Mouse (Mus musculus): ENCODE data around the gene Dbndd2.

Dbndd2 gene

GRCm38 (mm10) chr2:164454846-164455245 is 31.1 kb upstream of the Dbndd2 start:
- DNase-seq: peak; percentile 96

- no peak for DNase-seq
Observed at GRCm38 (mm10) chr2:164455421-164456190, 30.3 kb upstream of the Dbndd2 start.

DNA sequence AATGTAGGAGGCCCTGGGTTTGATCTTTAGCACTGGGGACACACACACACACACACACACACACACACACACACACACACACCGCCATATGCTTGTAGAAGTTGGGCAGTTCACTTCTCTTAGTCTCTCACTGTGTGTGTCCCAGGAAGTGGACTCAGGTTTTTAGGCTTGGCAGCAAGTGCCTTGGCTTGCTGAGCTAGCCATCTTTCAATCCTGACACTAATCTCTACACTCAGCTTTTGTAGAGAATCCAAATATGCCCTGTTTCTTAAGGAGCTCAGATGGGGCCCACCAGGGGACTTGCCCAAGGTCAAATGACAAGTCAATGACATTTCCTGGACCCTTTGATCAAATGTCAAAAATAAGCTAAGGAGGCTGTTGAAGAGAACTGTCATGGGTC is 29.5 kb upstream of the Dbndd2 start:
- no peak for DNase-seq

DNA sequence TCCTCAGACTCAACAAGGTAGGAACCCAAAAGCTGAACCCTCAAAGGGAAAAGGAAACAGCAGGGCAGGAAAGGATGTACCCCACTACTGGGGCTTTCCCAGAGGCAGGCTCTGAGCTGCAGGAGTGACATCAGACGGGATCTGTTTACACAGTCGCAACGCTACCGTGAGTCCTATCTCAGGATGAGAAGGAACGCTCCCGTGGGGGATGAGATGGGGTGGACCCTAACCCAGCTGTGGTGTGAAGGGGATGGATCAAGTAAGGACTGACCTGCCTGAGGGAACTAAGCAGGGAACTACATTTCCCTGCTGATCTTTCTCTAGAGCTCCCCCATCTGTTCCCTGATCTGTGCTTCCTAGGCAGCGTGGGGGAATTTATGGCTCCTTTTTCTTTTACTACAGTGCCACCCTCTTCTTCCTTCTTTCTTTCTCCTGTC is 29.0 kb upstream of the Dbndd2 start, which contains the start of gene Sys1:
TSS of gene Sys1 (plus strand) at position 101 of the 437 bp plus-strand sequence.
- no peak for DNase-seq

GRCm38 (mm10) chr2:164457942-164458341 is 28.0 kb upstream of the Dbndd2 start:
- DNase-seq: peak; percentile 87

- DNase-seq: peak; percentile 65
Observed at GRCm38 (mm10) chr2:164458535-164458934, 27.4 kb upstream of the Dbndd2 start.

DNA sequence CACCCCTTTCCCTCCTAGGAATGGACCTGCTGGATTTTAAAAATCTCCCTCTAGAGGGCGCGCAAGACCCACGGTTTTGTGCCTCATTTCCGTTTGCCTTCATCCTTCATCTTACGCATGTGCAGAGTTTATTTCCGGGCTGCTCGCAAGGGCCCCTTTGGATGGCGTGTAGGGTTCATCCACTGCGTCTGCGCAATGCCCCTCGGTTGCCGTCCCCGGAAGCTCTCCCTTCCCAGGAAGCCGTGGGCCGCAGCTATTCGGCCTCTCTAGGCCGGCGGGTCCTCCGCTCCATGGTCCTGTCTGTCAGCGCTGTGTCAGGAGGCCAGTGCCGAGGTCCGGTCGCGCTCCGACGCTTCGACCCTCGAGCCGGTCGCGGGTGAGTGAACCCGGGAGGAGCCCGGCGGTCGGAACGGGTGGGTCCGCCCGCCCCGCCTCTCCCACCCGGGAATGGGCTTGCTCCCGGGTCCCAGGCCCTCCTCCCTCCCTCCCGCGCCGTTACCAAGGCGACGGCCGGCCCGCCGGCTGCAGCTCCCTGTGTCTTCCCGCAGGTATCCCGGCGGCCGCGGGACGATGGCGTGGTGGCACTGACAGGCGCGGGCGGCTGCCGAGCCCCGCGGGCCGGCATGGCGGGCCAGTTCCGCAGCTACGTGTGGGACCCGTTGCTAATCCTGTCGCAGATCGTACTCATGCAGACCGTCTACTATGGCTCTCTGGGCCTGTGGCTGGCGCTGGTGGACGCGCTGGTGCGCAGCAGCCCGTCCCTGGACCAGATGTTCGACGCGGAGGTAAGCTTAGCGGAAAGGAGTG is 25.0 kb upstream of the Dbndd2 start, which contains the start of gene Gm20458:
TSS of gene Gm20458 (plus strand) at position 223 of the 807 bp plus-strand sequence.
- peak; percentile 98 for DNase-seq

DNA sequence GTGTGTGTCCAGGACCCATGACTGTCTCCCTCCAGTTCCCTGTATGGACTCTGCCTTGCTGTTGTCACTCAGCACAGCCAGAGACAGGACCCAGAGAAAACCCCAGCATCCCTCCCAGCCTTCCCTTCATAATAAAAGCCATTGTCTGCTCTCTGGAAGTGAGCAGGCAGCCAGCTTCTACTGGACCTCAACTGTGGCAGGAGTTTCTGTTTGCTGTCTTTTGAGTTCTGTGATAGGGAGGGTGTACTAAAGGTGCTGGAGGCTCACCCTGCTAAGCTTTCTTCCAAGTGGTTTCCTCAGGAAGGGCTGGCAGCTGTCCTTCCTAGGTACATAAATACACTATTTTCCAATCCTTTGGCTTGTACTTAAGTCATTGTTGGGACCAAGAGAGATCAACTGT is 20.7 kb upstream of the Dbndd2 start:
- DNase-seq: no peak

DNA sequence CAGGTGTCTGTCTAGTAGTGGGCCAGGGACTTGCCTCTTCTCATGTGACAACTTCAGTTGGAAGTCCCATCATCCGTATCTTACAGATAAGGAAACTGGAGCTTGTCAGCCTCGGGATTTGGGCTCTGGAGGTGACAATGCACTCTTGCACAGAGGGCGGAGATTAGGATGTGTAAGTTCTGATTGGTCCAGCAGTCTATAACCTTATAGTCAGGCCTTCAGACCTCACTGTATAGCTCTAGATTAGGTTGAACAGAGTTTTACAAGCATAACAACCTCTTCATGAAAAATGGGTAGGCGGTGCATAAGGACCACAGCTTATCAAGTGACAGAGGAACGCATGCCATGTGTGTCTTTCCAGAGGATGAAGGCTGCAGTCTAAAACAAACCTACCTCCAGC is 19.1 kb upstream of the Dbndd2 start:
- no peak for DNase-seq

- DNase-seq: no peak
Observed at GRCm38 (mm10) chr2:164470254-164470653, 15.7 kb upstream of the Dbndd2 start.

DNA sequence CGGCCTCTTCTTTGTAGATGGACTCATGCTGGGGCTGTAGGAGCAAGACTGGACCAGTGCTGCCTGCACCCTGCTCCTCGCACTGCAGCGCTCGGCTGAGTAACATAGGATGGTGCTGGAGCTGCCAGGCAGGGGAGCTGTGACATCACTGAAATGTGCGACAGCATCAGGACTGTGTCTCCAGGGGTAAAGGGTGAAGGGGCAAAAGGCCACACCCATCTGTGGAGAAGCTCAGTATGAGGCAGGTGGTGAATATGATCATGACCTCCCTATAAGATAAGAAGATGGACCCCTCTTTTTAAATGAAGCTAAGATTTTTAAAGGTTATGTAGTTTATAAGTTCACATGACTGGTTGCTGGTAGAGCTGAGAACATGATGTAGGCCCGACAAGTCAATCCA is 12.3 kb upstream of the Dbndd2 start, which contains the start of gene Trp53tg5:
TSS of gene Trp53tg5 (minus strand) at position 101 of the 400 bp plus-strand sequence.
- DNase-seq: no peak

DNA sequence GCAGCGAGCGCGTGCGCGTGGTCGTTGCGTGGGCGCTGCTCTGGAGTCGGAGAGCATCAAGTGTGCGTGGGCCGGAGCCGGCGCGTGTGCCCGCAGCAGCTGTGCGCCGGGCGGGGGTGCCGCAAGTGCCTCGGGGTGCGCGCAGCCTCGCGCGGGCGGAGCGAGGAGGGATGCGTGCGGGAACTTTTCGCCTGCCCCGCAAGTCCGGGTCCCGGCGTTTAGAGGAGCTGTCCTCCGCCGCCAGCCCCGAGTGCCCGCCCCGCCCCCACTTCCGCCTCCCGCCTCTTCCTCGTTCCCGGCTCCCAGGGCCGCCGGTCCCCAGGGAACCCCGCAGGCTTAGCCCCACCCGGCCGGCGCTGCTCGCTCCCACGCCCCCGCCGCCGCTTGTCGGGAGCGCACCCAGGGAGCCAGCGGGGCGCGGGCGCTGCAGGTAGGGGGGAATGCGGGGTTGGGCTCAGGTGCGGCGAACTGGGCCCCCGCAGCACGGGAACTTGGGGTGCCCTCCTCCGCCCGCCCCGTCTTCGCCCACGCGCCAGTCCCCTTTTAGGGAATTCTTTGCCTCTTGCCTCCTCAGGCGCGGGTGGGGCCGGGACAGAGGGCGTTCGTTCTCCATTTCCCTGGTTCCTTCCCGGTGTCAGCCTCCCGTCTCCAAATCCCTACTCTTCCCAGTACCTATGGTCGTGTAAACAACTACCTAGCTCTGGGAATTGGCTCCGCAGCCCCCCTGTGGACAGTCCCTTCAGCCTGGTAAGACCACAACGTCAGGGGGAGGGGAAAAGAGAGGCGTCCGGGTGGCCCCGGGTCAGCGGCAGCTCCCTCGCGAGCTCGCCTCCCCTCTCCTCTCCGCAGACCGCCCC is 580 bp downstream of the Dbndd2 start:
- DNase-seq: peak; percentile 41

DNA sequence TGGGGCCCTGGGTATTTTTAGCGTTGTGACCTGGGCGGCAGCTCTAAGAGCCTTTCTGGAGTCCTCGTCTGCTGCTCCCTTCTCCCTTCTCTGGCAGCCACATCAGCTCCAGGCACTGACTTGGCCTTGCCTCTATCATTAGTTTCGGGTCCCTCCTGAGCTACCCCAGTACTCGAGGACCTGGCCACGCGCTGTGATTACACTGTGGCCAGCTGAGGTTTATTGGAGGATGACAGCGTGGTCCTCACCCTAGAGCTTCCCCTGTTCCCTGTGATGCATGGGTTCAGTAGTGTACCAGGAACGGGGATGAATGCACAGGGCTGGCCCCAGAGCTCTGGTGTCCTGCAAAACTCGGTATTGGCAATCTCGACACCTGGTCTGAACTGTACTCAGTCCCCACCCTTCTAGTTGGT is 1.2 kb downstream of the Dbndd2 start:
- no peak for DNase-seq

DNA sequence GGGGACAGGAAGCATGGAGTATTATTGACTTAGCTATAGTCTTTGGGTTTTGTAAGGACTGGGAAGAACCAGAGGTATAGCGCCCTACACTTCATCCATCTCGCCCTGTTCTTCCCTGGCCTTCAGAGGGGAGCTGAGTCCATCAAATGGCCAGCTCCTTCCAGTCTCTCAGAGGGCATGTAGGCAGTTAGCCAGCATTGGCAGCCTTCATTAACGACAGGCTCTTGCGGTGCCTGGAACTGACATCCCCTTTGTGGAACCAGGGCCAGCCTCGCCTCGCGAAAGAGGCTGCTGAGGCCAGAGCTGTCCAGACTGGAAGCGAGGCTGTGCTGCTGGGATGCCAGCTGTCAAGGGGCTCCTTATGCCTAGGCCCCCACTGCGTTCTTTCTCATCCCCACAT is 1.9 kb downstream of the Dbndd2 start:
- no peak for DNase-seq

GRCm38 (mm10) chr2:164494126-164494525 is 8.2 kb downstream of the Dbndd2 start:
- DNase-seq: no peak

DNA sequence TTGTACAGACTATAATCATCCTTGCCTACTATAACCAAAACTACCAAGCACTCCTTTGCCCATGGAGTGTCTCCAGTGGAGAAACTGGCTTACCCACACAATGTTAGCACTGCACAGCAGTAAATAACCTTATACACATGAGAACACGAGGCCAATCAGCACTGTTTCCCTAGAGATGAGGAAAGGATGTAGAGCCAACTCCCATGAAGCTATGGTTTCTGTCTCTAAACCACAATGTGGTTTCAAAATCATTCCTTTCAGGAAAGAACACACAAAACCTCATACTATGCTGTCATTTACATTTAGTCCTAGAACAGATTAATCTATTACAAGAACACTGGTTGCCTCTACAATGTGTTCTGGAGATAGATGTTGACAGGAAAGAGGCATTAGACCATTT is 10.4 kb downstream of the Dbndd2 start:
- no peak for DNase-seq

DNA sequence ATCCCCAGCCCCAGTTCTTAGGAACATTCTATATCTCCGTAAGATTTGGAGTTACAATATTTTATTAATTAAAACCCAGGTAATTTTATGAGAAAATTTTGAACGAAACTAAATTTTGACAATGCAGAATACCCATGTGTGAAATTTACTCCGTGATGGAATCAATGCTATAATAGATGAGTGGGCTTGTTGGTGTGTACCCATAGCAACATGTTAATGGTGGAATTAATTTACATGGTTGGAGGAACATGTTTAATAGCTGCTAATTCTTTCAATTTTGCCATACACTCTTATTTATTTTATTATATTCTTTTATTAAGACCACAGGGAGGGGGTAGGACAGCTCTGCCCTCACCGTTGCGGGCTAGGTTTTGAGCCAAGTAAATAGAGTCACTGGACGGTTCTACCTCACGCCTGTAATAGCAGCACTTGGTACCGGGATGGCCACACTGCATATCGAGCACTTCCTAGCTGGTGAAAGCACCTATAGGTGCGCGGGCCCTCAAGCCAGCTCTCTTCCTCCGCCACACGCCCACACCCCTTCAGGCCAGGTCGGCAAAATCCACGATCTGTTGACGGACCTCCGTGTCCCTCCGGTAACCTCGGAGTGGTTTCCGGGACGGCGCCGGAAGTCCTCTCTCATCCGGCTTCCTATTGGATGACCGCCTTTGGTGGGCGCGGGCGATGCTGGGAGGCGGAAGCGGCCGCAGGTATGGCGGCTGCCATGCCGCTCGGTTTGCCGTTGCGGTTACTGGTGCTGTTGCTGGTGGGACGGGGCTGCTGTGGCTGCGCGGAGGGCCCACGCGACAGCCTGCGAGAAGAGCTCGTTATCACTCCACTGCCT is 11.2 kb downstream of the Dbndd2 start, which contains the start of gene Pigt:
TSS of gene Pigt (plus strand) at position 674 of the 844 bp plus-strand sequence.
- DNase-seq: peak; percentile 83

GRCm38 (mm10) chr2:164497691-164498268 is 11.9 kb downstream of the Dbndd2 start:
- no peak for DNase-seq

DNA sequence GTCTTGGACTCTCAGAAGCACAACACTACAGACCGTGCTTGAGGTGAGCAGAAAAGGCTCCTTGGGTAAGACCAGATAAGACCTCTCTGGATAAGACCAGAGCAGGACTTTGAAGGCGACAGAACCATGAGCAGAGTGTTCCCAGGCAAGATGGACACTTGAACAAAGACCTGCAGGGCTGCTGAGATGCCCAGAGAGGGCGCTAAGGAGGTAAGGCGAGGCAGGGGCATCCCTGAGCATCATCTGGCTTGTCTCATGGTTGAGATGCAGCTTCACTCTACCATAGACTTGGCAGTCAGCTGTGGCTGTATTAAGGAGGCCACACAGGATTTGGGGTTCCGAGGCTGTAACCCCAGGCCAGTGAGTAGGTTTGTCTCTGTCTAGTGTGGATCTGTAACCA is 13.4 kb downstream of the Dbndd2 start:
- no peak for DNase-seq

GRCm38 (mm10) chr2:164500511-164500910 is 14.6 kb downstream of the Dbndd2 start:
- peak; percentile 76 for DNase-seq

DNA sequence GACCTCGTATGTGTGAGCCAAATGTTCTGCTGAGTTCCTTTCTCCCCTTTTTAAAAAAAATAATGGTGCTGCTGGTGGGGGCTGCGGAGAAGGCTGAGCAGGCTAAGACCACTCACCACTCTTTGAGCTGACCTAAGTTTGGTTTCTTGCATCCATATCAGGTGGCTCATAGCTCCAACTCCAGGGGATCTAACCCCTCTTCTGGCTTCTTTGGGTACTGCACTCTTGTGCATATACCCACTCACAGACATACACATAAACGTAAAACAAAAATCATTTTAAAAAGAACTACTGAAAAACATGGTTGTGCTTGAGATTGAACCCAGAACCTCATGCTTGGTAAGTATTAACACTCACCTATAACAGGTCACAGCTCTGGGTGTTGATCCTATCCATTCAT is 19.0 kb downstream of the Dbndd2 start:
- DNase-seq: no peak
